Comparison of ENCODE assay signal across 27 mouse cellular contexts in the genomic region with DNA sequence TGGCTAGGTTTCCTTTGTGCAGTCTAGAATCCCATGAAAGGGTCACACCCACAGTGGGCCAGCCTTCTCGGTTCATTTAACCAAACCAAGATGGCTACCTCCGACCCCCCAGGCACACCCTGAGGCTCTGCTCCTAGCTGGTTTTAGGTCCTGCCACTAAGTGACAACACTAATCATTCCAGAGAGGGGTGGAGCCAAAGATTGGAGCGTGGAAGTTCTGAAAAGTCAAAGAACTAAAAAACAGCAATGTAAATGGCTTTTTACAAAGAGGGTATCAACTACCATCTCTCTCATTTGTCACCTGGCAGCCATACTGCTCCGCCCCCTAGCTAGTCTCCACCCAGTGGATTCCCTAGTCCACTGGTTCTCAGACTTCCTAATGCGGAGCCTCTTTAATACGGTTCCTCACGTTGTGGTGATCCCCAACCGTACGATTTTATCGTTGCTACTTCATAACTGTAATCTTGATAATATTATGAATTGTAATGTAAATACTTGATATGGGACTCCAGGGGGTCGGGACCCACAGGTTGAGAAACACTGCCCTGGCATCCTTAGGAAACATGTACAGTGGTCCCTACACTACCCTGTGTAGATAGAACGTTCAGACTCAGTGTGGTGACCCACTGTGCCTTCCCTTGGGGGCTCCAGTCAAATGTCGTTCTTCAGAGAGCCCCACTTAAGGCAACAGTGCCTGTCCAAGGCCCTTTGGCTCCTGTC. TPM values are rescaled to one million over a fixed set of nuclear protein-coding genes. Genes with fewer than 3 reads are reported as not detected.
A peak's percentile ranks its signal among the peaks of the same experiment; 100 is the strongest.
DNase-seq lines count a peak whose midpoint lies in the region; ATAC-seq and TF ChIP-seq lines count a peak whose summit lies in the region.
"Had no signal": no experiment of that assay in that cellular context is flagged by ENCODE, and none has a peak within 500 bp of the region (broad histone marks: within the 10 kb centered on the region; RNA-seq: fewer than 3 reads in every experiment).

No protein-coding gene starts in this region.

- H3K27me3 ChIP-seq in midbrain, embryonic 11.5 days (ENCODE audit: control insufficient read depth, insufficient read depth, low read length), result no peaks in the 10 kb centered on the region
- no peaks in the 10 kb centered on the region for H3K27me3 ChIP-seq in midbrain, embryonic 16.5 days (ENCODE audit: control insufficient read depth, insufficient read depth, low read depth, low read length)
- no peaks in the 10 kb centered on the region for H3K27me3 ChIP-seq in testis, adult 2 months (ENCODE audit: control insufficient read depth, insufficient read depth, low read length)
- H3K27me3 ChIP-seq: hindbrain, embryonic 15.5 days had no signal

- in situ Hi-C loops in ES-E14 (cut with MboI; ENCODE audit: low sequenced_read_pairs in 2 of 2, unreplicated experiment in 2 of 2), result no loop called here

- no peak for ATAC-seq in midbrain, embryonic 11.5 days (ENCODE audit: low FRiP score)
- no peak for ATAC-seq in midbrain, embryonic 16.5 days
- ATAC-seq: forebrain, embryonic 13.5 days; forebrain, embryonic 16.5 days had no signal

- no peak for TF ChIP-seq CTCF in testis, adult 2 months (IDR thresholded peaks at IDR 0.05; ENCODE audit: control insufficient read depth, insufficient read depth, insufficient replicate concordance, low read depth, low read length)

- no peak for TF ChIP-seq POLR2A in testis, adult 2 months (IDR thresholded peaks at IDR 0.05; ENCODE audit: control insufficient read depth, low read depth, low read length)

- no peak overlapping the region for H3K27ac ChIP-seq in midbrain, embryonic 11.5 days (ENCODE audit: low read depth, low read length)
- no peak overlapping the region for H3K27ac ChIP-seq in midbrain, embryonic 16.5 days (ENCODE audit: low read length)
- no peak overlapping the region for H3K27ac ChIP-seq in testis, adult 2 months (ENCODE audit: control insufficient read depth, insufficient read depth, low read depth, low read length)
- no peak overlapping the region for H3K27ac ChIP-seq in ES-E14 (ENCODE audit: insufficient read depth, low read depth, low read length, poor library complexity, severe bottlenecking)
- H3K27ac ChIP-seq: forebrain, embryonic 10.5 days; forebrain, embryonic 13.5 days; heart, adult 2 months; heart, embryonic 10.5 days; heart, embryonic 13.5 days; hindbrain, embryonic 12.5 days; hindbrain, embryonic 15.5 days had no signal

- no peak overlapping the region for H3K9ac ChIP-seq in midbrain, embryonic 11.5 days (ENCODE audit: low read length)
- H3K9ac ChIP-seq in midbrain, embryonic 16.5 days (ENCODE audit: low read depth, low read length), result no peak overlapping the region
- no peak overlapping the region for H3K9ac ChIP-seq in ES-E14 (ENCODE audit: insufficient read depth, low read depth, low read length, poor library complexity, severe bottlenecking)
- H3K9ac ChIP-seq: forebrain, embryonic 13.5 days; heart, embryonic 13.5 days; hindbrain, embryonic 12.5 days; hindbrain, embryonic 15.5 days had no signal

- DNase-seq in midbrain, embryonic 11.5 days (ENCODE audit: low spot score, missing footprints), result peak; percentile 23
- DNase-seq in testis, postnatal 14 days (ENCODE audit: low spot score), result no peak
- DNase-seq in ES-E14 (ENCODE audit: low read depth, low spot score) (peak; percentile 78), ZHBTc4 (ENCODE audit: low read depth, low spot score) (peak; percentile 95)
- no peak for DNase-seq in thymus, postnatal 25 days
- no peak for DNase-seq in adrenal gland, adult 2 months
- DNase-seq: adrenal gland, adult 8-10 months; adrenal gland, postnatal 25 days; cerebellum, adult 11-12 months; cerebellum, adult 9-10 months; cerebellum, postnatal 14 days; gastrocnemius, postnatal 10 days; gastrocnemius, postnatal 36 days; heart, adult 2 months; heart, postnatal 14 days; heart, postnatal 4 days had no signal

- H3K4me3 ChIP-seq in midbrain, embryonic 11.5 days (ENCODE audit: low read depth, low read length), result no peak overlapping the region
- no peak overlapping the region for H3K4me3 ChIP-seq in midbrain, embryonic 16.5 days (ENCODE audit: low read depth, low read length)
- H3K4me3 ChIP-seq in testis, adult 2 months (ENCODE audit: control insufficient read depth, low read depth, low read length), result peak overlapping the region; percentile 54
- H3K4me3 ChIP-seq in ES-E14 (ENCODE audit: insufficient read depth in 1 of 2, low read depth in 1 of 2, low read length in 2 of 2, poor library complexity in 1 of 2, severe bottlenecking in 1 of 2), result no peak overlapping the region; a peak in 1 of 4 replicates
- H3K4me3 ChIP-seq: forebrain, embryonic 10.5 days; forebrain, embryonic 13.5 days; heart, adult 2 months; heart, embryonic 10.5 days; heart, embryonic 13.5 days; hindbrain, embryonic 12.5 days; hindbrain, embryonic 15.5 days had no signal

- peaks cover 2% of the 10 kb centered on the region; the same call in 1 of the 2 replicates for H3K4me1 ChIP-seq in midbrain, embryonic 11.5 days (ENCODE audit: control insufficient read depth, insufficient read depth, low read length)
- H3K4me1 ChIP-seq in midbrain, embryonic 16.5 days (ENCODE audit: control insufficient read depth, insufficient read depth, low read length), result no peaks in the 10 kb centered on the region
- H3K4me1 ChIP-seq in testis, adult 2 months (ENCODE audit: control insufficient read depth, insufficient read depth, low read length), result peaks cover 13% of the 10 kb centered on the region
- peaks cover 0 to 8% of the 10 kb centered on the region in 2 experiments; a peak in 2 of 4 replicates for H3K4me1 ChIP-seq in ES-E14 (ENCODE audit: control insufficient read depth in 2 of 2, insufficient read depth in 2 of 2, low read length in 2 of 2, poor library complexity in 1 of 2)
- H3K4me1 ChIP-seq: forebrain, embryonic 13.5 days; hindbrain, embryonic 12.5 days had no signal

- H3K4me2 ChIP-seq in midbrain, embryonic 11.5 days, result no peak overlapping the region
- no peak overlapping the region for H3K4me2 ChIP-seq in midbrain, embryonic 16.5 days (ENCODE audit: low read length)
- H3K4me2 ChIP-seq: forebrain, embryonic 13.5 days; heart, embryonic 13.5 days; hindbrain, embryonic 12.5 days; hindbrain, embryonic 15.5 days had no signal

- H3K36me3 ChIP-seq in midbrain, embryonic 11.5 days (ENCODE audit: control insufficient read depth, insufficient read depth, low read length), result no peaks in the 10 kb centered on the region
- no peaks in the 10 kb centered on the region for H3K36me3 ChIP-seq in midbrain, embryonic 16.5 days (ENCODE audit: control insufficient read depth, insufficient read depth, low read length)
- H3K36me3 ChIP-seq in testis, adult 2 months (ENCODE audit: control insufficient read depth, insufficient read depth, low read length), result no peaks in the 10 kb centered on the region
- H3K36me3 ChIP-seq in ES-E14 (ENCODE audit: control insufficient read depth, insufficient read depth, low read length, poor library complexity, severe bottlenecking), result no peaks in the 10 kb centered on the region
- H3K36me3 ChIP-seq: forebrain, embryonic 10.5 days; heart, embryonic 10.5 days; heart, embryonic 13.5 days; hindbrain, embryonic 12.5 days; hindbrain, embryonic 15.5 days had no signal

- 80% methylated on average over 13 of the region's 13 CpGs for WGBS in midbrain, embryonic 11.5 days
- WGBS in midbrain, embryonic 16.5 days, result 78% methylated on average over 13 of the region's 13 CpGs

- no peaks in the 10 kb centered on the region for H3K9me3 ChIP-seq in midbrain, embryonic 11.5 days (ENCODE audit: control insufficient read depth, low read length)
- H3K9me3 ChIP-seq in midbrain, embryonic 16.5 days (replicated peaks; ENCODE audit: control insufficient read depth, low read length, poor library complexity, severe bottlenecking), result no peaks in the 10 kb centered on the region
- H3K9me3 ChIP-seq in ES-E14 (ENCODE audit: control insufficient read depth, insufficient read depth, low read depth, low read length), result no peaks in the 10 kb centered on the region
- H3K9me3 ChIP-seq: forebrain, embryonic 10.5 days; forebrain, embryonic 13.5 days; heart, embryonic 10.5 days; heart, embryonic 13.5 days; hindbrain, embryonic 12.5 days; hindbrain, embryonic 15.5 days had no signal

TF ChIP-seq in ES-E14, 5 proteins besides CTCF, POLR2A, EP300 and RAD21:
- TF ChIP-seq MAFK (IDR thresholded peaks at IDR 0.05; ENCODE audit: insufficient read depth, low read depth, low read length), result no peak
- peak; percentile 98 for TF ChIP-seq CHD2 (IDR thresholded peaks at IDR 0.05; ENCODE audit: low read depth, low read length)

RNA-seq across cellular contexts. Expression of a gene that starts 18.1 kb away (rescaled TPM):
- 0.20 and 0.37 TPM in 2 replicates for polyA plus RNA-seq in midbrain, embryonic 11.5 days (2014; fragmentation: Nextera tagmentation; extraction: Ambion mirVana)
- polyA plus RNA-seq in midbrain, embryonic 16.5 days (2015; fragmentation: Nextera tagmentation; extraction: Ambion mirVana), result 3.3 and 4.6 TPM in 2 replicates
- polyA plus RNA-seq in testis, adult 2 months (2012; rRNA removed), result 1.9 and 2.0 TPM in 2 replicates
- 2.4 and 5.5 TPM in 2 replicates for total RNA-seq in ES-E14 (2012; rRNA removed)
- 1 to 10 TPM; 1.9 to 6.2 TPM for total RNA-seq in adrenal gland, adult 2 months (2021)
- polyA plus RNA-seq in adrenal gland, adult 2 months (2012; rRNA removed), result 1.6 and 2.6 TPM in 2 replicates
- total RNA-seq: granulocyte monocyte progenitor cell, adult 5-6 weeks; MEL had no signal

RNA-seq across cellular contexts. Expression of a gene that starts 55.0 kb away (rescaled TPM):
- polyA plus RNA-seq in midbrain, embryonic 11.5 days (2014; fragmentation: Nextera tagmentation; extraction: Ambion mirVana), result 14.2 and 14.6 TPM in 2 replicates
- polyA plus RNA-seq in midbrain, embryonic 16.5 days (2015; fragmentation: Nextera tagmentation; extraction: Ambion mirVana), result 10.2 and 10.8 TPM in 2 replicates
- polyA plus RNA-seq in testis, adult 2 months (2012; rRNA removed), result 16.3 and 18.9 TPM in 2 replicates
- 19.9 and 26.1 TPM in 2 replicates for total RNA-seq in ES-E14 (2012; rRNA removed)
- total RNA-seq in adrenal gland, adult 2 months (2021), result 1 to 10 TPM; 2.6 to 5.7 TPM
- 8.0 and 14.2 TPM in 2 replicates for polyA plus RNA-seq in adrenal gland, adult 2 months (2012; rRNA removed)
- total RNA-seq: granulocyte monocyte progenitor cell, adult 5-6 weeks; MEL had no signal

Comparison
In these comparisons a context has a peak if more than half of its experiments do, and no peak if none do; other contexts are left out.
1. DNase-seq: peak in midbrain, embryonic 11.5 days (single experiment), ES-E14 (single experiment) and ZHBTc4 (single experiment); none in testis, postnatal 14 days (single experiment), thymus, postnatal 25 days (single experiment) and adrenal gland, adult 2 months (single experiment).